Mouse (Mus musculus) stomach, postnatal 0 days (tissue): ENCODE data around the gene Akt1.

ENCODE experiments used
- CTCF ChIP-seq: IDR thresholded peaks from 2 replicates; pipeline ENCODE4 v1.5.1; 2016; ENCODE audit warnings: antibody characterized with exemption, low read depth, mild to moderate bottlenecking, moderate library complexity
- EP300 ChIP-seq: optimal IDR thresholded peaks from 2 replicates; pipeline ENCODE3; 2016; ENCODE audit warnings: antibody characterized with exemption

DNA sequence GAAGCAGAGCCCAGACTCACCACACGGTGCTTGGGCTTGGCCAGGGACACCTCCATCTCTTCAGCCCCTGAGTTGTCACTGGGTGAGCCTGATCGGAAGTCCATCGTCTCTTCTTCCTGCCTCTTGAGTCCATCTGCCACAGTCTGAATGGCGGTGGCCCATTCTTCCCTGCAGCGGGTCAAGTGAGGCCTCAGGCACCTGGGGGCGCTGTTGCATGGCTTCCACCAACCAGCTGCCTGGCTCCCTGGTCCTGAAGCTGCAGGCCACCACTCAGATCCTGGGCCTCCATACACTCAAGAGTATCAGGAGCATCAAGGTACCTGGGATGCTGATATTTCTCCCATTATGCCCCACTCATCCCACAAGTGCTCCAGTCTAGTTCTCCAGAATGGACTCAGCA lies 15.6 kb downstream of the Akt1 start:
- TF ChIP-seq CTCF (peak; percentile 72), EP300 (no peak)
